Mouse (Mus musculus) embryonic facial prominence, embryonic 15.5 days (tissue): ENCODE data around the gene Galnt17. TPM values are rescaled to one million over a fixed set of nuclear protein-coding genes. Genes with fewer than 3 reads are reported as not detected.

ENCODE experiments used
- ATAC-seq: fragments of 200-750 bp; cut with Nextera tagmentation; 2 replicates; pipeline ENCODE4 v1.8.0; 2017; ENCODE audit warnings: low read depth, moderate TSS enrichment; ENCODE audit not compliant: insufficient number of reproducible peaks, low FRiP score, low TSS enrichment
- H3K27ac ChIP-seq: fragments of 300-500 bp; sonication (generic); replicated peaks from 2 replicates; pipeline ENCODE4 v1.5.1; 2015; ENCODE audit warnings: mild to moderate bottlenecking, inconsistent platforms
- H3K27me3 ChIP-seq: fragments of 300-500 bp; sonication (generic); 2 replicates; pipeline ENCODE4 v1.6.1; 2015; ENCODE audit warnings: inconsistent platforms
- H3K36me3 ChIP-seq: fragments of 300-500 bp; sonication (generic); 2 replicates; pipeline ENCODE4 v1.6.1; 2015; ENCODE audit warnings: mild to moderate bottlenecking, inconsistent platforms
- H3K4me1 ChIP-seq: fragments of 300-500 bp; sonication (generic); 2 replicates; pipeline ENCODE4 v1.6.1; 2015; ENCODE audit warnings: inconsistent platforms
- H3K4me2 ChIP-seq: fragments of 300-500 bp; sonication (generic); replicated peaks from 2 replicates; pipeline ENCODE4 v1.6.1; 2015; ENCODE audit warnings: mild to moderate bottlenecking, inconsistent platforms
- H3K4me3 ChIP-seq: fragments of 300-500 bp; sonication (generic); replicated peaks from 2 replicates; pipeline ENCODE4 v1.5.1; 2015; ENCODE audit warnings: mild to moderate bottlenecking, inconsistent platforms
- H3K9ac ChIP-seq: fragments of 300-500 bp; sonication (generic); 2 replicates; pipeline ENCODE4 v1.6.1; 2015; ENCODE audit warnings: inconsistent platforms
- H3K9me3 ChIP-seq: fragments of 300-500 bp; sonication (generic); replicated peaks from 2 replicates; pipeline ENCODE4 v1.6.1; 2016; ENCODE audit warnings: inconsistent platforms
- WGBS: fragments of 180-500 bp; shearing (Covaris S2); methylation state at CpG from one replicate; pipeline ENCODE4 v1.1.7; 2015; 5-methylcytosine and 5-hydroxymethylcytosine counted together
- polyA plus RNA-seq: library from polyadenylated mRNA; unstranded; fragments of >200 nt; fragmentation: Nextera tagmentation; extraction: Ambion mirVana; gene quantifications from 2 replicates; pipeline ENCODE4 v1.2.1, GENCODE M21; 2015

The Galnt17 gene
- polyA plus RNA-seq: 4.7 and 5.4 TPM in 2 replicates

- Histone ChIP-seq H3K4me2 (peak within 1 kb of the TSS; percentile 80), H3K9me3 (no peaks in the 10 kb centered on the region), H3K27me3 (peaks cover 35% of the 10 kb centered on the region), H3K4me3 (peak within 1 kb of the TSS; percentile 60), H3K36me3 (no peaks in the 10 kb centered on the region), H3K4me1 (peaks cover 14% of the 10 kb centered on the region), H3K9ac (peak within 1 kb of the TSS; percentile 44), H3K27ac (peak within 1 kb of the TSS; percentile 61)
- ATAC-seq: no peak
- 50% methylated on average over 3 of the region's 3 CpGs for WGBS
Measured at GRCm38 (mm10) chr5:131308397-131308796, at the start of gene Galnt17. Gene Galnt17, minus strand, starts transcription at chr5:131308497.

GRCm38 (mm10) chr5:131334536-131334935 is 26.2 kb upstream of the Galnt17 start:
- ATAC-seq: no peak
- Histone ChIP-seq H3K9me3 (no peaks in the 10 kb centered on the region), H3K4me1 (no peaks in the 10 kb centered on the region), H3K4me2 (no peak overlapping the region), H3K27me3 (no peaks in the 10 kb centered on the region), H3K9ac (no peak overlapping the region), H3K27ac (no peak overlapping the region), H3K4me3 (no peak overlapping the region), H3K36me3 (no peaks in the 10 kb centered on the region)
- WGBS: 75% methylated on average over 8 of the region's 8 CpGs

- Histone ChIP-seq H3K27me3 (no peaks in the 10 kb centered on the region), H3K4me3 (no peak overlapping the region), H3K27ac (no peak overlapping the region), H3K4me1 (no peaks in the 10 kb centered on the region), H3K36me3 (no peaks in the 10 kb centered on the region), H3K9ac (no peak overlapping the region), H3K9me3 (no peaks in the 10 kb centered on the region), H3K4me2 (no peak overlapping the region)
- WGBS: 63% methylated on average over 3 of the region's 3 CpGs
- ATAC-seq: no peak
Measured at GRCm38 (mm10) chr5:131321286-131321685, 13.0 kb upstream of the Galnt17 start.

- no peak overlapping the region for H3K27ac ChIP-seq
- H3K4me3 ChIP-seq: no peak overlapping the region
- no peaks in the 10 kb centered on the region for H3K27me3 ChIP-seq
- no peaks in the 10 kb centered on the region for H3K36me3 ChIP-seq
- no peak overlapping the region for H3K9ac ChIP-seq
- WGBS: 42% methylated on average over 3 of the region's 3 CpGs
- H3K4me1 ChIP-seq: no peaks in the 10 kb centered on the region
- no peak overlapping the region for H3K4me2 ChIP-seq
- no peaks in the 10 kb centered on the region for H3K9me3 ChIP-seq
- no peak for ATAC-seq
Measured at GRCm38 (mm10) chr5:131319605-131320004, 11.3 kb upstream of the Galnt17 start.

GRCm38 (mm10) chr5:131319141-131319540 is 10.8 kb upstream of the Galnt17 start:
- Histone ChIP-seq H3K4me1 (no peaks in the 10 kb centered on the region), H3K27ac (no peak overlapping the region), H3K36me3 (no peaks in the 10 kb centered on the region), H3K4me2 (no peak overlapping the region), H3K4me3 (no peak overlapping the region), H3K9ac (no peak overlapping the region), H3K27me3 (no peaks in the 10 kb centered on the region), H3K9me3 (no peaks in the 10 kb centered on the region)
- 66% methylated on average over 2 of the region's 2 CpGs for WGBS
- no peak for ATAC-seq

- Histone ChIP-seq H3K36me3 (no peaks in the 10 kb centered on the region), H3K9me3 (no peaks in the 10 kb centered on the region), H3K4me1 (no peaks in the 10 kb centered on the region), H3K9ac (no peak overlapping the region), H3K4me3 (no peak overlapping the region), H3K27me3 (no peaks in the 10 kb centered on the region), H3K4me2 (no peak overlapping the region), H3K27ac (no peak overlapping the region)
- no peak for ATAC-seq
- 65% methylated on average over 4 of the region's 4 CpGs for WGBS
Measured at GRCm38 (mm10) chr5:131315016-131315415, 6.7 kb upstream of the Galnt17 start.

- peak overlapping the region; percentile 61 for H3K27ac ChIP-seq
- peak overlapping the region; percentile 60 for H3K4me3 ChIP-seq
- no peaks in the 10 kb centered on the region for H3K9me3 ChIP-seq
- no peaks in the 10 kb centered on the region for H3K36me3 ChIP-seq
- peaks cover 14% of the 10 kb centered on the region for H3K4me1 ChIP-seq
- peak overlapping the region; percentile 44 for H3K9ac ChIP-seq
- H3K27me3 ChIP-seq: peaks cover 35% of the 10 kb centered on the region
- peak overlapping the region; percentile 80 for H3K4me2 ChIP-seq
- under 1% methylated on average over 35 of the region's 36 CpGs for WGBS
- ATAC-seq: peak; percentile 79
Measured at GRCm38 (mm10) chr5:131307656-131308151, 593 bp downstream of the Galnt17 start.

GRCm38 (mm10) chr5:131306908-131307655 is 1.2 kb downstream of the Galnt17 start:
- Histone ChIP-seq H3K4me2 (peak overlapping the region; percentile 80), H3K9me3 (no peaks in the 10 kb centered on the region), H3K4me1 (peaks cover 14% of the 10 kb centered on the region), H3K36me3 (no peaks in the 10 kb centered on the region), H3K4me3 (peak overlapping the region; percentile 60), H3K9ac (peak overlapping the region; percentile 44), H3K27ac (peak overlapping the region; percentile 61), H3K27me3 (peaks cover 35% of the 10 kb centered on the region)
- WGBS: under 1% methylated on average over 64 of the region's 64 CpGs
- peak; percentile 11; the same call in 1 of the 2 replicates for ATAC-seq

- Histone ChIP-seq H3K9ac (peak overlapping the region; percentile 44; the same call in 1 of the 2 replicates), H3K36me3 (no peaks in the 10 kb centered on the region), H3K9me3 (no peaks in the 10 kb centered on the region), H3K27ac (no peak overlapping the region), H3K27me3 (peaks cover 35% of the 10 kb centered on the region), H3K4me1 (peaks cover 14% of the 10 kb centered on the region), H3K4me2 (peak overlapping the region; percentile 80), H3K4me3 (peak overlapping the region; percentile 60)
- under 1% methylated on average over 39 of the region's 39 CpGs for WGBS
- no peak for ATAC-seq
Measured at GRCm38 (mm10) chr5:131306321-131306907, 1.9 kb downstream of the Galnt17 start.

- Histone ChIP-seq H3K9ac (no peak overlapping the region), H3K9me3 (no peaks in the 10 kb centered on the region), H3K27me3 (peaks cover 35% of the 10 kb centered on the region), H3K4me1 (peaks cover 14% of the 10 kb centered on the region), H3K4me2 (peak overlapping the region; percentile 80), H3K4me3 (0 out of 2 replicates have a peak overlapping the region, but pooled peaks have one; percentile 60), H3K36me3 (no peaks in the 10 kb centered on the region), H3K27ac (no peak overlapping the region)
- ATAC-seq: no peak
- WGBS: 45% methylated on average over 5 of the region's 5 CpGs
Measured at GRCm38 (mm10) chr5:131305223-131305622, 3.1 kb downstream of the Galnt17 start.

GRCm38 (mm10) chr5:131301526-131301925 is 6.8 kb downstream of the Galnt17 start:
- peaks cover 7% of the 10 kb centered on the region for H3K4me1 ChIP-seq
- no peaks in the 10 kb centered on the region for H3K36me3 ChIP-seq
- peaks cover 21% of the 10 kb centered on the region for H3K27me3 ChIP-seq
- no peak overlapping the region for H3K4me3 ChIP-seq
- H3K27ac ChIP-seq: no peak overlapping the region
- no peak overlapping the region for H3K9ac ChIP-seq
- ATAC-seq: no peak
- 79% methylated on average over 3 of the region's 3 CpGs for WGBS
- no peaks in the 10 kb centered on the region for H3K9me3 ChIP-seq
- H3K4me2 ChIP-seq: no peak overlapping the region
